Mouse (Mus musculus) granulocyte monocyte progenitor cell, adult 5-6 weeks (primary cell): ENCODE data around the gene Eif4a2. TPM values are rescaled to one million over a fixed set of nuclear protein-coding genes. Genes with fewer than 3 reads are reported as not detected.

Source experiments
- ATAC-seq: replicated peaks from 2 replicates; pipeline ENCODE4 v1.8.0; 2016; ENCODE audit warnings: mild to moderate bottlenecking, moderate TSS enrichment, inconsistent platforms; ENCODE audit not compliant: poor library complexity, severe bottlenecking
- total RNA-seq, 2 experiments: library from RNA; stranded (forward) in 1 of 2; stranded (reverse) in 1 of 2; fragments of 200-712, 200-1000 nt in 1 of 2; fragments of >200 nt in 1 of 2; fragmentation: Nextera tagmentation in 1 of 2; gene quantifications; 2 replicates each; pipeline ENCODE4 v1.2.3; 2014 to 2017

Eif4a2 gene
- total RNA-seq, 2 experiments from 2014 or later = 322 to 678 TPM

DNA sequence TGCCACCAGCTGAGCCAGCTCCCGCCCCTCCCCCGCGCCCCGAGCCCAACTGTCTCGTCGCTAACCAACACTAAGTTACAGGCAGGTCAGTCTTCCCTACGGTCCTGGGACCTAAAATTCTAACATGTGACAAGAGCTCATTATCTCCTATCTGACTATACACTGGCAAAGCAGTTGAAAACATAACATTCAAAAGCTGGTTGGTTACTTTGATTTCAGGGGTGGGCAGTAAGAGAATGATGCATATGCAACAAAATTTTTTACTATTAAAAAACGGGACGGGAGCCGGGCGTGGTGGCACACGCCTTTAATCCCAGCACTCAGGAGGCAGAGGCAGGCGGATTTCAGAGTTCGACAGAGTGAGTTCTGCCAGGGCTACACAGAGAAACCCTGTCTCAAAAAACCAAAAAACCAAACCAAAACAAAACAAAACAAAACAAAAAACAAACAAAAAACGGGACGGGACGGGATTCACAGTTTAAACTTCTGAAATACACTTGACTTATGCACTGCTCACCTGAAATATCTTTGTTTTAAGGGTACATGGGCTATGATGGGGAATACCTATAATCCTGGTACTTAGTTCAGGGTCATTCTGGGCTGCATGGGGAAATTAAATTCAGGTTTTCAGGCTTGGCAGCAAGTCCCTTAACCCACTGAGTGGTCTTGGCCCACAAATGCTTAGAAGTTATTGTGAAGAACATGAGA, 4.1 kb upstream of the Eif4a2 start:
- no peak for ATAC-seq

DNA sequence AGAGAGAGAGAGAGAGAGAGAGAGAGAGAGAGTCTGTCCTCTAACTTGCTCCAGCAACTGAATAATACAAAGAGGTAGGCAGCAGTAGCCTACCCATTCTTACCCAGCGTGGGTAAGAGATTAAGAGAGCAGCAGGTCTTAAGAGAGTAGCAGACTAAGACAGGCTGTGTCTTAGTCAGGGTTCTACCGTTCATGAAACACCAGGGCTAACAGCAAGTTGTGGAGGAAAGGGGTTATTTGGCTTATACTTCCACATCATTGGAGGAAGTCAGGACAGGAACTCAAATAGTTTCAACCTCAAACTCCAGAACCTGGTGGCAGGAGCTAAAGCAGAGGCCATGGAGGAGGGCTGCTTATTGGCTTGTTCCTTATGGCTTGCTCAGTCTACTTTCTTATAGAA, 3.4 kb upstream of the Eif4a2 start:
- ATAC-seq = peak; percentile 15

DNA sequence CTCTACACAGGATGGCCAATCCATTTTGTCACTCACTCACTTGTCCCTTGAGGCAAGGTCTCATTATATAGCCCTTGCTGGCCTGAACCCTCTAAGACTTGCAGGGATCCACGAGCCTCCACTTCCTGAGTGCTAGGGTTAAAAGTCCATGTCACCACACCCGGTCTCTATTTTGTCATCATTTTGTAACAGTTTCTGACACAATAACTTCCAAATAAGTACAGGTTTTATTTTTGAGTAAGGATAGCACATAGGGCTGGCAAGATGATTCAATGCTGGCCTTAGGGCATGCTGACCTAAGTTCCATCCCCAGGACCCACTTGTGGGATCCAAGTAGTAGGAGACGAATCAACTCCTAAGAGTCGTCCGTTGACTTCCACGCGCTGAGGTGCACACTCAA, 1.1 kb upstream of the Eif4a2 start:
- ATAC-seq = peak; percentile 20

DNA sequence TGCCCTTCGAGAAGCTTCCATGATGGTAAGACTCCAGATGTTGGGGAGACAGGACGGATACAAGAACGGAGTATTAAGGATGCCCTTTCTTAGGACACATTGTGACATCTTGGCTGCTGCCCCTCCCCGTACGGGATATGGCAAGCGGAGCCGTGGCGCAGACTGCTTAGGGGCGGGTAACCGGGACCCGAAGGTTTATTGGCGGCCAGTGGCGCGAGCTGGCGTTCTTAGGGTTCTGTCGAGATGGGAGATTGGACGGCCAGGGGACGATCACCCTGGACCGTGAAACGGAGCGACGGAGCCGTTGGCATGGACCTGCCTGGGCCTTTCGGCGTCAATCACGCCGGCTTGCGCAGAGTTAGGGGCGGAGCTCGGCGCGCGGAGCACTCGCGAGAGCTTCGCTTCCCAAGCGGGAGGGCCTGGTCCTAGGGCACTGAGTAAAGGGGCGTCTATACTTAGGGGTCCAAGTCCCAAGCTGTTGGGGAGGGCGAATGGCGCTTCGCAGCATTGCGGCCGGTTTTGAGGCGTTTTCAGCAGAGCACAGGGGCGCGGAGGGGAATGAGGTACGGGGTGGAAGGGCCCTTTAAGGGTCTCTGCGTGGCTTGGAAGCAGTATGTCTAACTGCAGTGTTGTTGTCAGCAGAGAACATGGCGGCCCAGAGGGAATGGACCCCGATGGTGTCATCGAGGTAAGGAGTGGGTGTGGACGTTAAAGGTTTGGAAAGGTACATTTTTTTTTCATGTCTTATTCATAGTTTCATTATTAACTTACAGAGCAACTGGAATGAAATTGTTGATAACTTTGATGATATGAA, 909 bp downstream of the Eif4a2 start:
- peak; percentile 59 for ATAC-seq

DNA sequence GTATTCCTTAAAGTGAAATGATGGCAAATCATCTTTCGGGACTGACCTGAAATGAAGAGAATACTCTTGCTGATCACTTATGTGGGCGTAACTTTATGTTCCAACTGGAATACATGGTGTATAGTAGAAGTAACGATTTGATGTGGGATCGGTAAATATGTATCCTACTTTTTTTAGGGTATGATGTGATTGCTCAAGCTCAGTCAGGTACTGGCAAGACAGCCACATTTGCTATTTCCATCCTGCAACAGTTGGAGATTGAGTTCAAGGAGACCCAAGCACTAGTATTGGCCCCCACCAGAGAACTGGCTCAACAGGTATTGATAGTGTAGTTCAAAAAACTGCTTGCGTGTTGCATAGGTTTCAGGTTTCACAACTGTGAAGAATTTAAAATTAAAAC, 1.7 kb downstream of the Eif4a2 start:
- no peak for ATAC-seq

DNA sequence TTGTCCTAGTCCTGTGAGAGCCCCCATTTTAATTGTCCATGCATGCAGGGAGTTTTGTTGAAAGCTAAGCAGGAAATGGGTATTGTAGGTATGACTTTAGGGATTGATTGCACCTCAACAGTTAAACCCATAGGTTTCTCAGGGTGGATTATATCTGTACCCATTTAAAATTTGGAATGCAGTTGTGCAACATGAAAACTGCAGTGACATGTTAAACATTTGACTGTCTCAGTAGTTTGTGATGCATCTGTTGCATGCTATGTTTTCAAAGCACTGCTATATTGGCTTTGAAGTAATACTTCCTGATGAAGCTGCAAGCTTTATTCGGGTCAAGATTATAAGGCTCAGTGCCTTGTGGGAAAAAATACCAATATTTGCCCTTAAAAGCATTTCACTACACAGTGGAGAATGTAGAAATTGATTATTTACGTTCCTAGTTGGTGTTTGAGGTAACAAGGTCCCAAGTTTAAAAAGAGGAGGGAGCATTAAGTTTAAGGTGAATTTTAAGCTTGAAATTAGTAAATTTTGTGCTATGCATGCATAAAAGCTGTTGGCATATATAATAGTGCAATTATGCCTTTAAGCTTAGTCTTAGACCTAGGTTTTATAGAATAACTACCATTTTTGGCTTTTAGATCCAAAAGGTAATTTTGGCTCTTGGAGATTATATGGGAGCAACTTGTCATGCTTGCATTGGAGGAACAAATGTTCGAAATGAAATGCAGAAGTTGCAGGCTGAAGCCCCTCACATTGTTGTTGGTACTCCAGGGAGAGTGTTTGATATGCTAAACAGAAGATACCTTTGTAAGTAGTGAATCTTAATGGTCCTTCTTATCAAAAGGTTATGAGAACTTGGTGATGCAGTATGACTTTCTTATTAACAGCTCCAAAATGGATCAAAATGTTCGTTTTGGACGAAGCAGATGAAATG, 2.4 kb downstream of the Eif4a2 start:
- no peak for ATAC-seq

DNA sequence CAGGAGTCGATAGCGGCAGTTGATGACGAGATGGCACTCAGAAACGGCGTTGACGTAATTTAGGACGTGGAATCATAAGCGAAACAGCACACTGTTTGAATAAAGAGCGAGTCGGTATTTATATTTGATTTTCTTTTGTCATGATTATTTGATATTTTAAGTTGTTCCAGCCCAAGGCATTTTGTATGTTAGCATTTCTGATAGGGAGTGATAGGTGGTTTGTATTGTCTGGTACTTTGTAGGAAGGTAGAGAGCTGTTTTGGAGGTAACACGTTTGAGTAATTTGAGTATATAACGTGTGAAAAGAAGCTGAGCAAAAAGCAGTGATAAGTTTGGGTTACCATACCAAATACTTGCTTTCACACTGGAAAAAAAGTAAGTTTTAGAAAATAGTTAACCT, 5.1 kb downstream of the Eif4a2 start:
- ATAC-seq = no peak

DNA sequence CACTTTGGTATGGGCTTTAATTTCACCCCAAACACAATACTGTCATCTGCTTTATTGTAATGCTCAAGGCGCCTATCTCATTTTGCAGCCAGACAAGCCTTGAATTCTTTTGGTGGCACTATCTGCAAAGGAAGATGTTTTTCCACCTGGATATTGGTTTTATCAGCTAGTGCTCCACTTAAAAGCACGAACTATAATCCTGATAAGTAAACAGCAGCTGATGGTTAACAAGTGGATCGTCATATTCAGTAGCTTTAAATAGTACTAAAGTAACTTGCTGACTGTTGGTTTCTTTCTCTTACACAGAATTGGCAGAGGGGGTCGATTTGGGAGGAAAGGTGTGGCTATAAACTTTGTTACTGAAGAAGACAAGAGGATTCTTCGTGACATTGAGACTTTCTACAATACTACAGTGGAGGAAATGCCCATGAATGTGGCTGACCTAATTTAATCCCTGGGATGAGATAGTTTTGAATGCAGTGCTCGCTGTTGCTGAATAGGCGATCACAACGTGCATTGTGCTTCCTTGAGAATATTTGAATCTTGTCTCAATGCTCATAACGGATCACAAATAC, 5.7 kb downstream of the Eif4a2 start:
- no peak for ATAC-seq

DNA sequence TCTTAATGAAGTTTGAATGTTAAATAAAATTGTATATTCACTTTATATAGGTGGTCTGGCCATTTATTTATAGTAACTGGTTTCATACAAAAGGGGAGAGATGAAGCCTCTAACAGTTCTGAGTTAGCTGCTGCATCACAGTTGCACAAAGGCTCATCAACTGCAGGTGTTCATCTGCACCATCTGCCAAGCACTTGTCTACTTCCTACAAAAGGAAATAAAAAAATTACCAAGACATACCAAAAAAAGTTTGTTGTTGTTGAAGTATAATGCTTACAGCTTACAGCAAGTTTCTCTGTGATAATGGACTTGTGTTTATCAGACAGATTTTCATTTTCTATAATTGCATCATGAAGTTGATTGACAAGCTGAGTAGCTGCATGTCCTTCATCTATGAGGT, 6.7 kb downstream of the Eif4a2 start:
- no peak for ATAC-seq

DNA sequence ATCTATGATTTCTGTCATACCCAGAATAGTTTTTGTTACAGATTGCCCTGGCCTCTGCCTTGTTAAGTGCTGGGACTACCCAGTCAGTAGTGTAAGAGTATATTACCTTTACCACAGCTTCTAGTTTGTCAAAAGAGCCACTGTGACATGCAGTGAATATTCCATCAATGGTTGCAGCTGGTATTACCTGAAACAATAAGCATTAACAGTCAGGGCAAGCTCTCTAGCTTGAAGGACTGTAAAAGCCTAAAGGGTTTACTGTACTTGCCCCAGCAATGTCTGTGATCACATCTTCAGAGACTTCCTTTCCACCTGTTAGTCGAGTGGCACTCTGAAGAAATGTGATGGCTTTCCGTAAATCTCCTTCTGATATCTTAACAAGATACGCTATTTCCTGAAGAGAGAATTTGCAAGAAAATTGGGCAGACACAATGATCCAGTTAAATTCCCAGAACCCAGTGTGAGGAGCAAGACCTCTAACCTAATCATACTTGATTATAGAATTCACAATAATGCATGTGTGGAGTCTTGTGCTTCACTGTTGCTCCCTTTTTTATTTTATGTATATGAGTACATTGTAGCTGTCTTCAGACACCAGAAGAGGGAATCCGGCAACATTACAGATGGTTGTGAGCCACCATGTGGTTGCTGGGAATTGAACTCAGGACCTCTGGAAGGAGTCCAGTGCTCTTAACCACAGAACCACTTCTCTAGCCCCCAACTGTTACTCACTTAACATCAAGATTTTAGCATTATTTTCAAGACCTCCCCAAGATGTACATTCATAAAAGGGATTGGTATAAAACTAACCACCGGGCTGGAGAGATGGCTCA, 7.3 kb downstream of the Eif4a2 start:
- no peak for ATAC-seq

DNA sequence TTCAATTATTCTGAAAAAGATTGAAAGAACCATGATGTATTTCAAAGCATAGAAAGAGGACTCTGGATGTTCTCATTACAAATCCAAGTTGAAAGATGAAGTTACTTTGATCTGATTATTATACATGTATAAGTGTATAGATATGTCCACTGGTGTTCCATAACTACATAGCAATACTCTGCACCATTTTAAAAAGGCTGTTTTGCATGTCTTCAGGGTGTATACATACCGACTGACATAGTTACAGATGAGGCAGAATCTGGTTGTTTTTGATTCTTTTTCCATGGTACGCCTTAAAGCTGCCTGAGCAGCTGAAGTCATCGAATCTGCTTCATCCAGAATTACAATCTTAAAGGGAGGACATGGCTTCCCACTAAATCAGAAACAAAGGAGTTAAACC, 8.2 kb downstream of the Eif4a2 start:
- no peak for ATAC-seq

DNA sequence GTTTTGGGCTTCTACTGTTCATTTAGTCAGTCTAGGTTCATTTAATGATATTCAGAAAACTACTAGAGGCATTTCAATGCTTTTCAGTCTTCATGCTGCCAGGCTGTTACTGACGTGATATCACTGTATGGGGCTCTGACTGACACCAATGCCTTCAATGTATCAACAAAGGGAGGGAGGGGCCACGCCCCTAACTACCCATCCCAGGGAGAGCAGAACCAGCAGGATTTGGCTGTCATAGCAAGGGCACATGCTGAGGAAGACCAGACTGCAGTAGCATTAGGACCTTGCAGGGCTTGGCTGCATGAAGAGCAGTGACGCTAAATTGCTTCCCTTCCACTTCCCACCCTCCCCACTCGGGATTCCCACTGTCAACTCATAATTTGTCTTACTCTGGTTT, 9.9 kb downstream of the Eif4a2 start:
- no peak for ATAC-seq

DNA sequence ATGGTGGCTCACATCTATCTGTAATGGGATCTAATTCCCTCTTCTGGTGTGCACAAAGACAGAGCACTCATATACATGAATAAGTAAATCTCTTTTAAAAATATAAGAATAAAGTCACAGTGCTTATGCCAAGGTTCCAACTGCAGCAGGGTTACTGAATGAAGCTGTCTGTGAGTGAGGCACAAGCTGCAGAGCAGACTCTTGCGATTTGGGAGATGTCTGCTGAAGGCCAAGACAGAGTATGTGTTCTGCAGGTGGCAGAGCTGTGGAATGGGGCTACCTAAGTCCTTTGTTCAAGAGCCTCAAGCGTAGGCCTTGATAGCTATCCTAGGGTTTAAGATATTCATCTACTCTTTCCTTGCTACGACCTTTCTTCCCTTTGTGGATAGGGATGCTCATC, 15.2 kb downstream of the Eif4a2 start:
- no peak for ATAC-seq

DNA sequence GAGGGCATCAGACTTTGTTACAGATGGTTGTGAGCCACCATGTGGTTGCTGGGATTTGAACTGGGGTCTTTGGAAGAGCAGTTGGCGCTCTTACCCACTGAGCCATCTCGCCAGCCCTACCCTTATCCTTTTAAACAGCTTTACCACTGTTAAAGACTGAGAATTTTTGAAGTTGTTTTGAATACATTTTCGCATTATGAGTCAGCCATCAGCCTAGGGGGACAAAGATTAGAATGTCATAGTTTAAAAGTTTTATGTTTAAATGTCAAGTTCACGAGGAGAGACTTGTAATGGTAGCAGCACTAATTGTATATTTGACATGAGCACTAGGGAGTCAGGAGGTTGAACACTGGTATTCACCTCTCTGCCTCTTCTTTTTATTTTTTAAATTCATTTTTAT, 15.9 kb downstream of the Eif4a2 start:
- ATAC-seq = no peak

DNA sequence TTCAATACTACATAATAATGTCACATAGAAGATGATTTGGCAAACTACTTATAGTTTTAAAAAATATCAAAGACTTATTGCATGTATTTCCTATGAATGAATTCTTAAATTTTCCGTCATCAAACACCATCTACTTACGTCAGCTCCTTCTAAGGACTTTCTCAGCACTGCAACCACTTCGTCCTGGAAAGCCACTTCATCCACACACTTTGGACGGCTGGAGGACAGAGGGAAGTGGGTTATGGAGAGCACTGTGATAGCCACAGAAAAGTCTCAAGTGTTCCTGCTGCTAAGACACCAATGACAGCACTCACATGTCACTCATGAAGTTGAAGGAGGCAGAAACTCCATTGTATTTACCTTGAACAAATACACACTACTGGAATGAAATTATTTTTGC, 17.2 kb downstream of the Eif4a2 start:
- ATAC-seq = no peak

DNA sequence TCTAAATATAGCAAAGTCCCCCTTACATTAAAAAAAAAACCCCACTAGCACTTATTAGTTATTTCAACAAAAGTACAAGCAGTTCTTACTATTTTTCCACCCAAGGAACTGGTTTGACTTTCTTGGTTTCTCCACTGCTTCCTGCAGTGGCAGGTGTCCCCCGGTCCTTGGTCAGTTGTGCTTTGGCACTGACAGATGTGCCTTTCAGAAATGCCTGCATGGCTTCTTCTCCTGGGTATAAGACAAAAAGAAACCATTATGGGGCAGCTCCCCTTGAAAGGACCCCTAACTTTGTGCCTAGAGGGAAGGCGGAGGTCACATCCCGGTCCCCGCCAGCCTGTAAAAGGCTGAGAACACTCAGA, 20.0 kb downstream of the Eif4a2 start:
- peak; percentile 20 for ATAC-seq

DNA sequence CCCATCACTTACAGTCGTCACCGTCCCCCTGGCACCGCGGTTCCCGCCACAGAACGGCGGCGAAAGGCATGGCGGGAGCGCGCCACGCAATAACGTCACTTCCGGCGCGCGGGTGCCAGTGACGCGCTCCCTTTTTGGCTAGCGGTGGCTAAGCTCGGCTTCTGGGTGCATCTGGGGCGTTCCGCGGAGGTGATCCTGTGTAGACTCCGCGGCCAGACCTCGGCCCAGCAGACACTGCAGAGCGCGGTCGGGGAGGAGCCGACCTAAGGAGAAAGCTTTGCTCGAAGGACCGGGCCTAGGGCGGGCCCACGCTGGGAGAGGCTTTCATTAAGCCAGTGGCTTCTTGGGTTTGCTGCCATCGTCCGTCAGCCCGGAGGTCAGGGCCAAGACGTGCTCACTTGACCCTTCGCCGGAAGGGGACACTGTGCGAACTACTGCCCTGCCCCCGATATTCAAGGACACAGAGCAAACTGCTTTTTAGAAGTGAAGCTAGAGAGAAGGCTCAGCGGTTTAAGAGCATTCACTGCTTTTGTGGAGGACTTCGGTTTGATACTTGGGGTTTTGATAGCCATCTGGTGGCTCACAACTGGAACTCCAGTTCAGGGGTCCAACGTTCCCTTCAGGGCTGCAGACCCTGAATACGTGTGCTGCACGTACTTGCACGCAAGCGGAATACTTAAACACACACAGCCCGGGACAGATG, 20.6 kb downstream of the Eif4a2 start, which contains the start of gene Rfc4:
Rfc4 (minus strand) TSS at position 65 of the 703 bp plus-strand sequence.
- peak; percentile 93 for ATAC-seq

DNA sequence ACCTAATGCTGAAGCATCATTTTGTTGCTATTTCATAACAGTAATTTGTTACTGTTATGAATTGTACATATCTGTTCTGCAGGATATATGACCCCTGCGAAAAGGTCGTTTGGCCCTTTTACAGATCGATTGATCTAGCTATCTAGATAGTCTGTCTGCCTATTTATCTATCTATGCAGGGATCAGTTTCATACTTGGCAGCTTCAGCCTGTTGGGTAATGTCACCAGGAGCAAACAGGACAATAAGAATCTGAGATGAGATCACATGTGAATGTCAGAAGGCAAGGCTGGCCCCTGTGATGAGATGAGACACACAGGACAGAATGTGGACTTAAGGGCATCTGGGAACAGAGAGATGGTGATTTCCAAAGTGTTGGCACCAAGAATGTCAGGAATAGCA, 23.1 kb downstream of the Eif4a2 start:
- no peak for ATAC-seq

DNA sequence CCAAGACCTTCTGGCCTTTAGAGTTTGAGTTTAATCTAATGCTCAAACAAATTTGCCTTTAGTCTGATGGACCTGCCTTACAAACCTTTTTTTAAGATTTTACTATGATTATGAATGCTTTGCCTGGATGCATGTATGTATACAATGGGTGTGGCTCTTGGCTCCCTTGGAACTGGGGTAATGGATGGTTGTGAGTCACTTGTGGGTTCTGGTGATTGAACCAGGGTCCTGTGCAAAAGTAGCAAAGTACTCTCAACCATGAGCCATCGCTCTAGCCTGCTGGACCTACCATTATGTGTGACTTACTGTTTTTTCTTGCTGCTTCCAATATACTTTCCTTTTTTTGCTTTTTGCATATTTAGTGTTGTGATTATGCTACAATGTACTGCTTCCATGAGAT, 25.1 kb downstream of the Eif4a2 start:
- ATAC-seq = no peak
